Mouse (Mus musculus) testis, adult 2 months (tissue): ENCODE results near the gene Gid8.

Source experiments
- CTCF ChIP-seq: fragments of 200-500 bp; IDR thresholded peaks from 2 replicates; pipeline ENCODE4 v1.5.1; 2012; ENCODE audit warnings: low read depth, mild to moderate bottlenecking, inconsistent platforms, low read length, moderate library complexity; ENCODE audit not compliant: control insufficient read depth, insufficient read depth, insufficient replicate concordance
- POLR2A ChIP-seq: fragments of 200-500 bp; IDR thresholded peaks from 2 replicates; pipeline ENCODE4 v1.6.1; 2012; ENCODE audit warnings: low read depth, mild to moderate bottlenecking, inconsistent platforms, low read length, moderate library complexity; ENCODE audit not compliant: control insufficient read depth

GRCm38 (mm10) chr2:180678609-180679140 lies 31.2 kb upstream of the Gid8 start:
- TF ChIP-seq POLR2A (peak; percentile 31; the same call in 1 of the 2 replicates), CTCF (no peak; the same call in 1 of the 2 replicates)
